Mouse (Mus musculus) midbrain, embryonic 14.5 days (tissue): ENCODE results near the gene Cenpk. TPM values are rescaled to one million over a fixed set of nuclear protein-coding genes. Genes with fewer than 3 reads are reported as not detected.
"Not testable (repeated sequence)": the region's sequence is repeated elsewhere in the genome, so short reads cannot be mapped to it uniquely, and the experiment has no call there.

Experiments used
- ATAC-seq: fragments of 200-750 bp; cut with Nextera tagmentation; 2 replicates; pipeline ENCODE4 v1.8.0; 2017; ENCODE audit warnings: moderate number of reproducible peaks, moderate library complexity; ENCODE audit not compliant: low FRiP score, low TSS enrichment
- DNase-seq: peaks from one replicate; pipeline ENCODE4 v3.0.0-alpha.2; 2015
- H3K27ac ChIP-seq: fragments of 300-500 bp; sonication (generic); replicated peaks from 2 replicates; pipeline ENCODE4 v1.5.1; 2014; ENCODE audit warnings: mild to moderate bottlenecking, low read depth, low read length, moderate library complexity
- H3K27me3 ChIP-seq: fragments of 300-500 bp; sonication (generic); 2 replicates; pipeline ENCODE4 v1.6.1; 2014; ENCODE audit warnings: low read length, control low read depth, mixed read lengths; ENCODE audit not compliant: control insufficient read depth, insufficient read depth
- H3K36me3 ChIP-seq: fragments of 300-500 bp; sonication (generic); 2 replicates; pipeline ENCODE4 v1.6.1; 2014; ENCODE audit warnings: low read length, control low read depth; ENCODE audit not compliant: control insufficient read depth, insufficient read depth
- H3K4me1 ChIP-seq: fragments of 300-500 bp; sonication (generic); 2 replicates; pipeline ENCODE4 v1.6.1; 2014; ENCODE audit warnings: mild to moderate bottlenecking, antibody characterized with exemption, low read length, control low read depth; ENCODE audit not compliant: control insufficient read depth, insufficient read depth
- H3K4me2 ChIP-seq: fragments of 300-500 bp; sonication (generic); 2 replicates; pipeline ENCODE4 v1.6.1; 2014; ENCODE audit warnings: mild to moderate bottlenecking, low read length, moderate library complexity
- H3K4me3 ChIP-seq: fragments of 300-500 bp; sonication (generic); replicated peaks from 2 replicates; pipeline ENCODE4 v1.5.1; 2014; ENCODE audit warnings: low read depth, low read length
- H3K9ac ChIP-seq: fragments of 300-500 bp; sonication (generic); replicated peaks from 2 replicates; pipeline ENCODE4 v1.6.1; 2014; ENCODE audit warnings: mild to moderate bottlenecking, low read length, moderate library complexity
- H3K9me3 ChIP-seq: fragments of 300-500 bp; sonication (generic); 2 replicates; pipeline ENCODE4 v1.6.1; 2016; ENCODE audit warnings: low read length, control low read depth, mixed read lengths; ENCODE audit not compliant: control insufficient read depth
- WGBS: fragments of 180-500 bp; shearing (Covaris S2); extraction: QIAGEN DNeasy Blood & Tissue Kit; methylation state at CpG from one replicate; pipeline ENCODE4 v1.1.7; 2014; 5-methylcytosine and 5-hydroxymethylcytosine counted together
- polyA plus RNA-seq: library from polyadenylated mRNA; unstranded; fragments of >200 nt; fragmentation: Nextera tagmentation; extraction: Ambion mirVana; gene quantifications from 2 replicates; pipeline ENCODE4 v1.2.1, GENCODE M21; 2014

Gene Cenpk
- polyA plus RNA-seq: 12.0 and 12.9 TPM in 2 replicates

- Histone ChIP-seq H3K4me1 (peaks cover 17% of the 10 kb centered on the region), H3K36me3 (0 out of 2 replicates have a peak, but pooled peaks cover 4% of the 10 kb centered on the region), H3K27ac (peak within 1 kb of the TSS; percentile 91), H3K27me3 (no peaks in the 10 kb centered on the region), H3K4me2 (peak within 1 kb of the TSS; percentile 79), H3K9me3 (no peaks in the 10 kb centered on the region), H3K4me3 (peak within 1 kb of the TSS; percentile 84), H3K9ac (peak within 1 kb of the TSS; percentile 71)
- ATAC-seq: peak; percentile 99
- WGBS: under 1% methylated on average over 55 of the region's 55 CpGs
- DNase-seq: peak; percentile 99
Observed at GRCm38 (mm10) chr13:104228384-104229066, at the start of gene Cenpk, which contains the start of gene Ppwd1. Gene Cenpk, plus strand, starts transcription at chr13:104228611. Gene Ppwd1, minus strand, starts transcription at chr13:104228843.

GRCm38 (mm10) chr13:104178650-104179121 lies 49.7 kb upstream of the Cenpk start, which contains the start of gene Trim23:
Gene Trim23, plus strand, starts transcription at chr13:104178797.
- H3K4me2 ChIP-seq: peak within 1 kb of the TSS; percentile 79
- DNase-seq (peak; percentile 100), ATAC-seq (peak; percentile 99)
- WGBS: 0% methylated on average over 38 of the region's 38 CpGs
- H3K4me1 ChIP-seq: peaks cover 15% of the 10 kb centered on the region
- peaks cover 7% of the 10 kb centered on the region; the same call in 1 of the 2 replicates for H3K36me3 ChIP-seq
- H3K27ac ChIP-seq: peak within 1 kb of the TSS; percentile 81
- peak within 1 kb of the TSS; percentile 91 for H3K4me3 ChIP-seq
- no peaks in the 10 kb centered on the region for H3K27me3 ChIP-seq
- peak within 1 kb of the TSS; percentile 78 for H3K9ac ChIP-seq
- no peaks in the 10 kb centered on the region for H3K9me3 ChIP-seq

GRCm38 (mm10) chr13:104179176-104179888 lies 49.1 kb upstream of the Cenpk start:
- Histone ChIP-seq H3K9me3 (no peaks in the 10 kb centered on the region), H3K27me3 (no peaks in the 10 kb centered on the region), H3K9ac (peak overlapping the region; percentile 78), H3K4me3 (peak overlapping the region; percentile 91), H3K4me2 (peak overlapping the region; percentile 79), H3K27ac (peak overlapping the region; percentile 81), H3K36me3 (peaks cover 11% of the 10 kb centered on the region; the same call in 1 of the 2 replicates), H3K4me1 (peaks cover 15% of the 10 kb centered on the region)
- 21% methylated on average over 13 of the region's 13 CpGs for WGBS
- no peak for ATAC-seq
- no peak for DNase-seq

GRCm38 (mm10) chr13:104187357-104187756 lies 41.1 kb upstream of the Cenpk start:
- H3K4me1 ChIP-seq: no peaks in the 10 kb centered on the region
- H3K27me3 ChIP-seq: no peaks in the 10 kb centered on the region
- H3K4me2 ChIP-seq: no peak overlapping the region
- H3K9me3 ChIP-seq: no peaks in the 10 kb centered on the region
- no peak for ATAC-seq
- 94% methylated on average over 4 of the region's 4 CpGs for WGBS
- no peak overlapping the region for H3K27ac ChIP-seq
- H3K9ac ChIP-seq: no peak overlapping the region
- DNase-seq: no peak
- peaks cover 44% of the 10 kb centered on the region for H3K36me3 ChIP-seq
- H3K4me3 ChIP-seq: no peak overlapping the region

DNA sequence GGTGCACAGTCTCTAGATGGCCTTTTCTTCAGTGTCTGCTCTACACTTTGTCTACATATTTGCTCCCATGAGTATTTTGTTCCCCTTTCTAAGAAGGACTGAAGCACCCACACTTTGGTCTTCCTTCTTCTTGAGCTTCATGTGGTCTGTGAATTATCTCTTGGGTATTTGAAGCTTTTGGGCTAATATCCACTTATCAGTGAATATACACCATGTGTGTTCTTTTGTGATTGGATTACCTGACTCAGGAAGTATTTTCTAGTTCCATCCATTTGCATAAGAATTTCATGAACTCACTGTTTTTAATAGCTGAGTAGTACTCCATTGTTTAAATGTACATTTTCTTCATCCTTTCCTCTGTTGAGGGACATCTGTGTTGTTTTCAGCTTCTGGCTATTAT lies 32.5 kb upstream of the Cenpk start:
- not testable (repeated sequence) for H3K27me3 ChIP-seq, H3K9me3 ChIP-seq, H3K27ac ChIP-seq, ATAC-seq, H3K4me2 ChIP-seq, DNase-seq, H3K4me1 ChIP-seq, H3K9ac ChIP-seq, H3K4me3 ChIP-seq
- peaks cover 32% of the 10 kb centered on the region for H3K36me3 ChIP-seq

DNA sequence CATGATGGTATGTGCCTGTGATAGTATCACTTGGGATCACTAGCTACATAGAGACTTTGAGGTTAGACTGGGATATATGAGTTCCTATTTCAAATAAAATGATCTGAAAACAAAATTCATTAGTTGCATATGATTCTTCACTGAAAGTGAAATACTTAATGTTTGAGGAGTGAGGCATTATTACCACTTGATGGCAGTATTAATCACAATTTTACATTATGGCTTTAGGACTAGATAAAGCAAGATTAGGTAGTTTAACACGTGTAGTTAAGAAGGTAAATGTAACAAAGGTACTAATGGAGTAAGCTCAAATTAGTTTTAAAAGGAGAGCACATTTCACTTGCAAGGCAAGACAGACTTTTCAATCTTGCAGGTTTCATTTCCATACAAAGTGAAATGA lies 24.1 kb upstream of the Cenpk start:
- DNase-seq (peak; percentile 23), ATAC-seq (no peak)
- Histone ChIP-seq H3K27ac (no peak overlapping the region), H3K4me1 (no peaks in the 10 kb centered on the region), H3K4me3 (no peak overlapping the region), H3K4me2 (no peak overlapping the region), H3K36me3 (peaks cover 40% of the 10 kb centered on the region), H3K9ac (no peak overlapping the region), H3K27me3 (no peaks in the 10 kb centered on the region), H3K9me3 (no peaks in the 10 kb centered on the region)
- WGBS: 73% methylated on average over 1 of the region's 1 CpGs

DNA sequence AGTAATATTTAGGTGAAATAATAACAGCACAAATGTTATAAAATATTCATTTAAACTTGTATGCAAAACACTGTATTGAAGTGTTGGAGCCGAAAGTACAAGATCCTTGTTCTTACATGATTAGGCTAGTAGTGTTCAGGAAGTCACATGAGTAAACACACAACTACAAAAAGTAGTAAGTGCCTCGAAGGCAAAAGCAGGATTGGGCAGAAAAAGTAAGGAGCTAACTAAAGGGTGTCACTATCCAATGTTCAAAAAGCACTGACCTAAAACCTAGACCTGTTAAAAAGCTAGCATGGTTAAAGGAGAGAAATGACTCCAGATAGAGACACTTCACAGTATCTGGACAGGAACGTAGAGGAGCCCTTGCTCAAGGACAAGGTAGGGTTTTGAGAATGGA lies 933 bp upstream of the Cenpk start:
- Histone ChIP-seq H3K27me3 (no peaks in the 10 kb centered on the region), H3K9ac (no peak overlapping the region; the same call in 1 of the 2 replicates), H3K36me3 (0 out of 2 replicates have a peak, but pooled peaks cover 7% of the 10 kb centered on the region), H3K9me3 (no peaks in the 10 kb centered on the region), H3K27ac (no peak overlapping the region), H3K4me3 (peak overlapping the region; percentile 84), H3K4me2 (peak overlapping the region; percentile 79), H3K4me1 (peaks cover 17% of the 10 kb centered on the region)
- 69% methylated on average over 3 of the region's 3 CpGs for WGBS
- ATAC-seq: no peak
- DNase-seq: no peak

DNA sequence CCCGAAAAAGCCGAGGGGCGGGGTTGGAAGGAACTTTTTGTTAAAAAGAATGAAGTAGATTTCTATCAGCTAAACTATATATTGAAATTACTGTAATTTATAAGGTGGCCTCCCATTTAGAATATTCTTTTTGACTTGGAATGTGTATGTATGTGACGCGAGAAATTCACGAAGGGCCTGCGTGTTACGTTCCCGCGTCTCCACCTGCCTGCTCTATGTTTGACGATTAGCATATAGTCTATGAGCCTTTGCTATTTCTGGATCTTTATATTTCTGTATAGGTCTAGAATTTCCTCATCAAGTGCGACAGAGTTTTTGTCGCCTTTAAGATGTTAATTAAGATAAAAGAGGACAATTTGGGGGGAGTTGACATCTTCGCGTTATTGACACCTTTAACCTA lies 770 bp downstream of the Cenpk start:
- ATAC-seq: peak; percentile 41; the same call in 1 of the 2 replicates
- peak overlapping the region; percentile 84 for H3K4me3 ChIP-seq
- 5% methylated on average over 15 of the region's 15 CpGs for WGBS
- 0 out of 2 replicates have a peak, but pooled peaks cover 4% of the 10 kb centered on the region for H3K36me3 ChIP-seq
- H3K4me1 ChIP-seq: peaks cover 17% of the 10 kb centered on the region
- no peaks in the 10 kb centered on the region for H3K27me3 ChIP-seq
- H3K27ac ChIP-seq: no peak overlapping the region
- H3K9ac ChIP-seq: peak overlapping the region; percentile 45
- DNase-seq: no peak
- H3K9me3 ChIP-seq: no peaks in the 10 kb centered on the region
- peak overlapping the region; percentile 74 for H3K4me2 ChIP-seq
